Mouse (Mus musculus): ENCODE data around the gene Dhrs7. TPM values are rescaled to one million over a fixed set of nuclear protein-coding genes. Genes with fewer than 3 reads are reported as not detected.
"Not testable (repeated sequence)": the region's sequence is repeated elsewhere in the genome, so short reads cannot be mapped to it uniquely, and the experiment has no call there.

The Dhrs7 gene
- polyA plus RNA-seq (2015; fragmentation: Nextera tagmentation; extraction: Ambion mirVana) = 47.2 and 50.4 TPM in 2 replicates

GRCm38 (mm10) chr12:72664735-72665337 lies at the start of gene Dhrs7:
Gene Dhrs7, minus strand, starts transcription at chr12:72664909.
- Histone ChIP-seq H3K9me3 (replicated peaks) (no peaks in the 10 kb centered on the region), H3K4me2 (replicated peaks) (peak within 1 kb of the TSS; percentile 78), H3K4me3 (replicated peaks) (peak within 1 kb of the TSS; percentile 51), H3K9ac (peak within 1 kb of the TSS; percentile 37), H3K27me3 (no peaks in the 10 kb centered on the region), H3K4me1 (peaks cover 4% of the 10 kb centered on the region), H3K36me3 (no peaks in the 10 kb centered on the region), H3K27ac (replicated peaks) (peak within 1 kb of the TSS; percentile 81)
- 1% methylated on average over 33 of the region's 33 CpGs for WGBS
- peak; percentile 95 for ATAC-seq (ENCODE audit: insufficient number of reproducible peaks, low FRiP score, low TSS enrichment, low read depth)

GRCm38 (mm10) chr12:72709981-72710380 lies 45.3 kb upstream of the Dhrs7 start:
- 90% methylated on average over 3 of the region's 3 CpGs for WGBS
- no peaks in the 10 kb centered on the region for H3K36me3 ChIP-seq
- H3K4me2 ChIP-seq (replicated peaks) = no peak overlapping the region
- no peaks in the 10 kb centered on the region for H3K4me1 ChIP-seq
- no peak overlapping the region for H3K9ac ChIP-seq
- no peak overlapping the region for H3K4me3 ChIP-seq (replicated peaks)
- H3K27ac ChIP-seq (replicated peaks) = no peak overlapping the region
- H3K9me3 ChIP-seq (replicated peaks) = no peaks in the 10 kb centered on the region
- H3K27me3 ChIP-seq = no peaks in the 10 kb centered on the region
- ATAC-seq (ENCODE audit: insufficient number of reproducible peaks, low FRiP score, low TSS enrichment, low read depth) = no peak

DNA sequence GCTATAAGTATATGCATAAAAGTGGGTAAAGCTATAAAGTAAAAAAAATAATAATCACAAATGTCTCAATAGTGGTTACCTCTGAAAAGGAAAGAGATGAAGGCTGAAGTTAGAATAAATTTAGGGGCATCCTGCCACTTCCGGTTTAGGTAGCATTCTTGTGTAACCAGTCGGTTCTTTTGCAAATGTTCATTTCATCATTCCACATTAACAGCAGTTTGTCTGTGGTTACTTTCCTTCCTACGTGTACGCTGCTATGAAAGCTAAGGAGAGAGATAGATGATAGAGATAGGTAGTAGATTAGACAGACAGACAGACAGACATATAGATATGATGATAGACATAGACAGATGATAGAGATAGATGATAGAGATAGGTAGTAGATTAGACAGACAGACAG lies 39.4 kb upstream of the Dhrs7 start:
- no peaks in the 10 kb centered on the region for H3K4me1 ChIP-seq
- H3K9me3 ChIP-seq (replicated peaks) = no peaks in the 10 kb centered on the region
- H3K4me2 ChIP-seq (replicated peaks) = no peak overlapping the region
- no peak for ATAC-seq (ENCODE audit: insufficient number of reproducible peaks, low FRiP score, low TSS enrichment, low read depth)
- no peak overlapping the region for H3K9ac ChIP-seq
- H3K27me3 ChIP-seq = no peaks in the 10 kb centered on the region
- H3K36me3 ChIP-seq = no peaks in the 10 kb centered on the region
- H3K27ac ChIP-seq (replicated peaks) = no peak overlapping the region
- 76% methylated on average over 4 of the region's 4 CpGs for WGBS
- H3K4me3 ChIP-seq (replicated peaks) = no peak overlapping the region

DNA sequence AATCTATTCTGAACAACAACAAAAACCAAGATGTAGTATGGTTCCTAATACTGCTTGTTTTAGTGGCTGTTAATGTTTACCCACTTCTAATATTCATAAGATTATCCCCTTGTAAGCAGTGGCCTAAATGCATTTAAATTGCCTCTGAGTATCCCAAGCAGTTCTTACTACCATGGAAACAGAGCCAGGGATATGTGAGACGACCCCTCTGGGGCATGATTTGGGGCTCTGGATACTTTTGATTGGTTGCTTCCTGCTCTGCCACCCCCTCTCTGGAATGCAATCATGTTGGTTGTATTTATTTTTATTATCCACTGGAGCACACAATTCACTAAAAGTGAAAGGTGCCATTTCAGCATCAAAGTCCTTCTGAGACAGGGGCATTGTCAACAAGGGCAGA lies 35.3 kb upstream of the Dhrs7 start:
- H3K4me2 ChIP-seq (replicated peaks) = no peak overlapping the region
- no peaks in the 10 kb centered on the region for H3K27me3 ChIP-seq
- no peak for ATAC-seq (ENCODE audit: insufficient number of reproducible peaks, low FRiP score, low TSS enrichment, low read depth)
- H3K9me3 ChIP-seq (replicated peaks) = no peaks in the 10 kb centered on the region
- H3K27ac ChIP-seq (replicated peaks) = no peak overlapping the region
- no peak overlapping the region for H3K4me3 ChIP-seq (replicated peaks)
- H3K36me3 ChIP-seq = no peaks in the 10 kb centered on the region
- WGBS = 10% methylated on average over 1 of the region's 1 CpGs
- no peak overlapping the region for H3K9ac ChIP-seq
- H3K4me1 ChIP-seq = no peaks in the 10 kb centered on the region

GRCm38 (mm10) chr12:72694901-72695463 lies 30.3 kb upstream of the Dhrs7 start:
- Histone ChIP-seq H3K36me3 (no peaks in the 10 kb centered on the region), H3K4me2 (replicated peaks) (no peak overlapping the region), H3K9me3 (replicated peaks) (no peaks in the 10 kb centered on the region), H3K4me1 (no peaks in the 10 kb centered on the region), H3K4me3 (replicated peaks) (no peak overlapping the region), H3K27me3 (no peaks in the 10 kb centered on the region), H3K27ac (replicated peaks) (no peak overlapping the region), H3K9ac (no peak overlapping the region)
- WGBS = 39% methylated on average over 9 of the region's 9 CpGs
- no peak for ATAC-seq (ENCODE audit: insufficient number of reproducible peaks, low FRiP score, low TSS enrichment, low read depth)

- H3K9ac ChIP-seq = no peak overlapping the region
- H3K4me3 ChIP-seq (replicated peaks) = no peak overlapping the region
- no peaks in the 10 kb centered on the region for H3K4me1 ChIP-seq
- no peak; the same call in 1 of the 2 replicates for ATAC-seq (ENCODE audit: insufficient number of reproducible peaks, low FRiP score, low TSS enrichment, low read depth)
- peak overlapping the region; percentile 12; the same call in 1 of the 2 replicates for H3K4me2 ChIP-seq (replicated peaks)
- no peaks in the 10 kb centered on the region for H3K27me3 ChIP-seq
- no peak overlapping the region for H3K27ac ChIP-seq (replicated peaks)
- 62% methylated on average over 12 of the region's 12 CpGs for WGBS
- H3K36me3 ChIP-seq = no peaks in the 10 kb centered on the region
- H3K9me3 ChIP-seq (replicated peaks) = no peaks in the 10 kb centered on the region
These were observed 29.7 kb upstream of the Dhrs7 start for GRCm38 (mm10) chr12:72694438-72694837.

- Histone ChIP-seq H3K27ac (replicated peaks) (no peak overlapping the region), H3K4me1 (no peaks in the 10 kb centered on the region), H3K27me3 (no peaks in the 10 kb centered on the region), H3K9ac (no peak overlapping the region), H3K4me2 (replicated peaks) (peak overlapping the region; percentile 12; the same call in 1 of the 2 replicates), H3K36me3 (no peaks in the 10 kb centered on the region), H3K9me3 (replicated peaks) (no peaks in the 10 kb centered on the region), H3K4me3 (replicated peaks) (no peak overlapping the region)
- WGBS = 44% methylated on average over 6 of the region's 6 CpGs
- ATAC-seq (ENCODE audit: insufficient number of reproducible peaks, low FRiP score, low TSS enrichment, low read depth) = no peak
These were observed 29.2 kb upstream of the Dhrs7 start for GRCm38 (mm10) chr12:72693895-72694294.

GRCm38 (mm10) chr12:72688281-72688680 lies 23.6 kb upstream of the Dhrs7 start:
- not testable (repeated sequence) for H3K9ac ChIP-seq; H3K4me1 ChIP-seq; H3K9me3 ChIP-seq (replicated peaks); H3K27ac ChIP-seq (replicated peaks); H3K36me3 ChIP-seq; ATAC-seq (ENCODE audit: insufficient number of reproducible peaks, low FRiP score, low TSS enrichment, low read depth); H3K4me2 ChIP-seq (replicated peaks); H3K4me3 ChIP-seq (replicated peaks); H3K27me3 ChIP-seq
- 33% methylated on average over 2 of the region's 2 CpGs for WGBS

GRCm38 (mm10) chr12:72687741-72688140 lies 23.0 kb upstream of the Dhrs7 start:
- not testable (repeated sequence) for H3K9me3 ChIP-seq (replicated peaks); H3K4me3 ChIP-seq (replicated peaks); H3K27me3 ChIP-seq; H3K27ac ChIP-seq (replicated peaks); H3K4me2 ChIP-seq (replicated peaks); H3K9ac ChIP-seq; ATAC-seq (ENCODE audit: insufficient number of reproducible peaks, low FRiP score, low TSS enrichment, low read depth); H3K36me3 ChIP-seq; H3K4me1 ChIP-seq
- WGBS = 38% methylated on average over 6 of the region's 6 CpGs

GRCm38 (mm10) chr12:72686566-72686965 lies 21.9 kb upstream of the Dhrs7 start:
- H3K9ac ChIP-seq; H3K4me1 ChIP-seq; ATAC-seq (ENCODE audit: insufficient number of reproducible peaks, low FRiP score, low TSS enrichment, low read depth); H3K4me3 ChIP-seq (replicated peaks); H3K9me3 ChIP-seq (replicated peaks); H3K27me3 ChIP-seq; H3K36me3 ChIP-seq; H3K4me2 ChIP-seq (replicated peaks); H3K27ac ChIP-seq (replicated peaks): not testable (repeated sequence)
- 77% methylated on average over 4 of the region's 4 CpGs for WGBS

DNA sequence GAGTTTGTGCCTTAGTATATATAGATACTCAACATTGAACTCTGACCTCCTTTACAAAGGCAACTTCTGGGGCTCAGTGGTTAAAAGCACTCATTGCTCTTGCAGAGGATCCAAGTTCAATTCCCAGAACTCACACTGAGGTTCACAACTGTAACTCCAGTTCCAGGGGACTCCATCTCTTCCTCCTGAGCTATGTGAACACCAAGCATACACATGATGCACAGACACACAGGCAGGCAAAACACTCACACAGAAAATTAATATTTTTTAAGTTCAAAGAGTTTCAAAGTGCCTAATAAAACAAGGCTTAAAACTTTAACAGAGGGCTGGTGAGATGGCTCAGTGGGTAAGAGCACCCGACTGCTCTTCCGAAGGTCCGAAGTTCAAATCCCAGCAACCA lies 18.9 kb upstream of the Dhrs7 start:
- H3K27me3 ChIP-seq = no peaks in the 10 kb centered on the region
- no peak overlapping the region for H3K9ac ChIP-seq
- no peaks in the 10 kb centered on the region for H3K36me3 ChIP-seq
- no peaks in the 10 kb centered on the region for H3K4me1 ChIP-seq
- no peak overlapping the region for H3K4me2 ChIP-seq (replicated peaks)
- H3K4me3 ChIP-seq (replicated peaks) = no peak overlapping the region
- no peak for ATAC-seq (ENCODE audit: insufficient number of reproducible peaks, low FRiP score, low TSS enrichment, low read depth)
- 96% methylated on average over 3 of the region's 3 CpGs for WGBS
- no peaks in the 10 kb centered on the region for H3K9me3 ChIP-seq (replicated peaks)
- H3K27ac ChIP-seq (replicated peaks) = no peak overlapping the region
